Mouse (Mus musculus) liver, postnatal 0 days (tissue): Measurements from ENCODE around the gene Espn.

ENCODE experiments used
- CTCF ChIP-seq: sonication (generic); IDR thresholded peaks from 2 replicates; pipeline ENCODE4 v1.5.1; 2016; ENCODE audit warnings: antibody characterized with exemption, low read depth
- EP300 ChIP-seq: IDR thresholded peaks from 2 replicates; pipeline ENCODE4 v1.6.1; 2016; ENCODE audit warnings: antibody characterized with exemption, low read depth, mild to moderate bottlenecking

DNA sequence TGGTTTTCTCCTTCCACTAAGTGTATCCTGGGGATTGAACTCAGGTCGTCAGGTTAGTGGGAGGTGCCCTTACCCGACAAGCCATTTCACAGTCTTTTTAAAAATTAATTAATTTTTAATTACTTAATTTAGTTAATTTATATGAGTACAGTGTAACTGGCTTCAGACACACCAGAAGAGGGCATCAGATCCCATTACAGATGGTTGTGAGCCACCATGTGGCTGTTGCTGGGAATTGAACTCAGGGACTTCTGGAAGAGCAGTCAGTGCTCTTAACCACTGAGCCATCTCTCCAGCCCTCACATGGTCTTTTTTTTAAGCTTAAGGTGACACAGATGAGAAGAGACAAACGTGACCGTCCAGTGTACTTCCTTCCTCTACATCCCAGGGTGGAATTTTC lies 2.8 kb upstream of the Espn start:
- no peak; the same call in 1 of the 2 replicates for TF ChIP-seq CTCF
- no peak for TF ChIP-seq EP300
